Mouse (Mus musculus): ENCODE measurements around the gene Arhgef26.

- TF ChIP-seq E2F4 (IDR thresholded peaks at IDR 0.05; ENCODE audit: borderline replicate concordance, low read depth, low read length) = no peak
- no peak for TF ChIP-seq POLR2A (IDR thresholded peaks at IDR 0.05; ENCODE audit: control insufficient read depth in 1 of 2, insufficient read depth in 1 of 2, low read depth in 1 of 2, low read length in 2 of 2, poor library complexity in 1 of 2)
- TF ChIP-seq HCFC1 (IDR thresholded peaks at IDR 0.05; ENCODE audit: low read depth, low read length) = no peak
- no peak for TF ChIP-seq USF1 (IDR thresholded peaks at IDR 0.05; ENCODE audit: low read depth, low read length)
- TF ChIP-seq ELF1 (IDR thresholded peaks at IDR 0.05; ENCODE audit: low read depth, low read length) = no peak
Observed at GRCm38 (mm10) chr3:62341496-62342205, 3.5 kb downstream of the Arhgef26 start.
